Comparison of ENCODE assay signal across 8 mouse cellular contexts in the genomic region with DNA sequence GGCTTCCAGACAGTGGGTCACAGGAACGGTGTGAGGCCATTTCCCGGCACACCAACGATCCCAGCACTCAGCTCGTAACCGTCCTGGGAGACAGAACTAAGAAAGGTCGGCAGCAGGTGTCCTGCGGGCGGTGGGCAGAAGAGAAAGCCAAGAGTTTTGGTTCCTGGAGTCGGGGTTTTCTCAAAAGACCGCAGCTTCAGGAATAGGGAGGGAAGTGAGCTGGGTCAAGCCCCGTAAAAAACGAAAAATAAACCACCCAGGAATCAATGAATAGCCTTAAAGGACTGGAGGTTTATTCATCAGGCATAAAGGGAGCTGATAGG.
DNase-seq lines count a peak whose midpoint lies in the region; ATAC-seq and TF ChIP-seq lines count a peak whose summit lies in the region.

No protein-coding gene starts in this region.

- peak overlapping the region; percentile 6; the same call in 1 of the 2 replicates for H3K27ac ChIP-seq in bone marrow, adult 2 months (ENCODE audit: control insufficient read depth, insufficient read depth, low read depth, low read length, poor library complexity)

- H3K4me1 ChIP-seq in bone marrow, adult 2 months (ENCODE audit: control insufficient read depth, insufficient read depth, low read length), result peaks cover 3% of the 10 kb centered on the region

- no peak for TF ChIP-seq POLR2A in bone marrow, adult 2 months (IDR thresholded peaks at IDR 0.05; ENCODE audit: borderline replicate concordance, control insufficient read depth, low read depth, low read length)

- DNase-seq in kidney, adult 18-20 months, result peak; percentile 77
- no peak for DNase-seq in kidney, postnatal 14 days
- DNase-seq in heart, postnatal 36 days, result peak; percentile 6 to 11
- no peak for DNase-seq in ovary, adult 18-20 months (ENCODE audit: low spot score)
- DNase-seq in left cerebral cortex, adult 11 months (ENCODE audit: low spot score), result no peak
- DNase-seq in layer of hippocampus, adult 9-10 months (ENCODE audit: low spot score), result no peak

- H3K4me3 ChIP-seq in bone marrow, adult 2 months (replicated peaks; ENCODE audit: control insufficient read depth, low read depth, low read length), result peak overlapping the region; percentile 38

- intact Hi-C loops in heart, postnatal 36 days (cut with DNase I), result loop anchor here (2.0 kb wide), 1 partner anchor 195 kb away; no protein-coding TSS in a partner anchor

- ATAC-seq in megakaryocyte-erythroid progenitor cell, adult 5-6 weeks (replicated peaks; ENCODE audit: low FRiP score, low TSS enrichment, poor library complexity, severe bottlenecking), result peak; percentile 32; the same call in 1 of the 2 replicates

- 20% methylated on average over 12 of the region's 12 CpGs for WGBS in bone marrow, adult 2 months

- TF ChIP-seq CTCF in bone marrow, adult 2 months (IDR thresholded peaks at IDR 0.05; ENCODE audit: control insufficient read depth, insufficient read depth, low read length), result no peak

Comparison
In these comparisons a context has a peak if more than half of its experiments do, and no peak if none do; other contexts are left out.
1. DNase-seq: peak in kidney, adult 18-20 months (single experiment) and heart, postnatal 36 days (2 of 2); none in kidney, postnatal 14 days (single experiment), ovary, adult 18-20 months (single experiment), left cerebral cortex, adult 11 months (single experiment) and layer of hippocampus, adult 9-10 months (single experiment).